Mouse (Mus musculus) kidney, adult 9 months (tissue): ENCODE data around the gene Armc2.

Experiments used
- DNase-seq: peaks from one replicate; pipeline ENCODE4 v3.0.0; 2022

Armc2 gene

DNA sequence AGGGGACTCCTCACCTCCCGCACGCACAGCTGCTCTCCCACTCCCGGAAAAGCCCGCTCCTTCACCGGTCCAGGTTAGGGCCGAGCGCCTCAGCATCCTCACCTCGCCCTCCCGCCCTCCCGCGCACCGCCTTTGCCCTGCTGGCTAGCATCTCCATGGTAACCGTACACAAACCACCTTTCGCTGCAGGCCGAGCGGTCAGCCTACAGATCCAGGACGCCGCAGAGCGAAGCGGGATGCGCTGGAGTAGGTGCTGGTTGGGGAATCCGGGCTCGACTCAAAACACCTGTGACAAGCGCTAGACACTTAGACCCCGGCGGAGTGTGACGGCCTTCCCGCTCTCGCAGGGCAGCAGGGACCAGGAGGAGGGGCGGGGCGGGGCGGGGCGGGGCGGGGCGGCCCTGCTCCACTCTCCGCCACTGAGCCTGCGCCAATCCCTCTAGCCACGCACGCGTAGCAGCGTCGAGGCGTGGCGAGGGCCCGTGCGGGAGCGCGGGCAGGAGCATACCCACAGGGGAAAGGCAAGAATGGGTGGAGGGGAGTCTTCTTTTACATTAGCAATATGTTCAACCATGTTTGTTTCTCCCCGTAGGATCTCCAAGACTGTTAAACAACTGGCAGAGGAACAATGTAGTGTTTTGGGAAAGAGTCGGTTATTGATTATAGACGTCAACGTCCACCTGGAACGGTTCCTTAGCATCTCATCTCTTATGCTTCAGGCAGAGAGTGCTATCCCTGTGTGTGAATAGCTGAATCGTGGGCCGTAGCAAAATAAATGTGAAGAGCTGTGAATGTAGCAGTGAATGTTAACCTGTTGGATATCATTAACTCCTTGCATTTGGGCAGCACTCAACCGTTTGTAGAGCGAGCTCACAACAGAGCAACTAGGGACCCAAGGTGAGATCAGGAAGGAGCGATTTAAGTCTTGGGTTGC, at the start of gene Armc2:
TSS of gene Armc2 (minus strand) at position 427 of the 934 bp plus-strand sequence.
- DNase-seq: peak; percentile 57

DNA sequence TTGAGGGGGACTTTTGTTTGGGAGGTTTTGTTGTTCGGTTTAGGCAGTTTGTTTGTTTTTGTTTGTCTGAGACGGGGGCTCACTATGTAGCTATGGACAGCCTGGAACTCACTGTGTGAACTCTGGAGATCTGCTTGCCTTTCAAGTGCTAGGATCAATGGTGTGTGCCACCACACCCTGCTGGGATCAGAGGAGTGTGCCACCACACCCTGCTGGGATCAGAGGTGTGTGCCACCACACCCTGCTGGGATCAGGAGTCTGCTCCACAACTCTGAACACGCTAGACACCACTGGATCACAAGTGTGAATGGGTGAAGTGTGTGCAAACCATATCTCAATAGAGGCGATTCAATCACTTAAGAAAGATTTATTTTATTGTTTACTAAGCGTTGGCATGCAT, 46.2 kb upstream of the Armc2 start:
- no peak for DNase-seq

DNA sequence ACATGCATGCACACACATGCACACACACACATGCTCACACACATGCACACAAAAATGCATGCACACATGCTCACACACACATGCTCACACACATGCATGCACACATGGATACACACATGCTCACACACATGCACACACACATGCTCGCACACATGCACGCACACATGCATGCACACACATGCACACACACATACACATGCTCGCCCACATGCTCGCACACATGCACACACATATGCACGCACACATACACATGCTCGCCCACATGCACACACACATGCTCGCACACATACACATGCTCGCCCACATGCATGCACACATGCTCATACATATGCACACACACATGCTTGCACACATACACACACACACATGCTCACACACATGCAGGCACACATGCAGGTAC, 41.3 kb upstream of the Armc2 start:
- DNase-seq: no peak

DNA sequence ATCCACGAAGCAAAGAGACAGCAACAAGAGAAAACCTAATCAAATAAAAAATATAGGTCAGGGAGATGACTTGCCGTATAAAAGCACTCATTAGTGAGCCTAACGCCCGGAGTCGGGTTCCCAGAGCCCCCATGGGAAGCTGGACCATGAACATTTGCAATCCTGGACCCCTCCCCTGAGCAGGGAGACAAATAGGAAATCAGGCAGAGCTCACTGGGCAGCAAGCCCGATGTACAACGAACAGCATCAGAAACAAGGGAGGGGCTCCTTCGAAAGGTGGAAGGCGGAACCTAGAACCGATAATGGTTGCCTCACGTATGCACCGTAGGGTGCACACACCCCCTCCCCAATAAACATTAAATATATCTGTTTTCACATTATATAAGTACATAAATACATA, 39.5 kb upstream of the Armc2 start:
- no peak for DNase-seq

DNA sequence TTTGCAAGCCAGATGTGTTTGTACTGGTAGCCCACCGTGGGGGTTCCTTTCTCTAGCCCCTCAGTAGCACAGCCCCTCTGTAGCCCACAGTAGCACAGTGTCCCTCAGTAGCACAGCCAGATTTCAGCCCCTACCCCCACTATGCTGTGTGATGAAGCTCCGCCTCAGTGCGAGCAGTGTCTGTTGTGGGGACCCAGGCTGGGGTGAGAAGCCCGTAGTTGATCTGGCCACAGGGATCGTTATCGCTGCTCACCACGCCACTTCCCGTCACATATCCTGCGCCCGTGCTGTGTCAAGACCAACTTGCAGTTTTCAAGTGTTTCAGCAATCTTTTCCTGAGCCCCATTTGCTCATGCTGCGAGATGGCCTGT, 39.0 kb upstream of the Armc2 start:
- DNase-seq: no peak

DNA sequence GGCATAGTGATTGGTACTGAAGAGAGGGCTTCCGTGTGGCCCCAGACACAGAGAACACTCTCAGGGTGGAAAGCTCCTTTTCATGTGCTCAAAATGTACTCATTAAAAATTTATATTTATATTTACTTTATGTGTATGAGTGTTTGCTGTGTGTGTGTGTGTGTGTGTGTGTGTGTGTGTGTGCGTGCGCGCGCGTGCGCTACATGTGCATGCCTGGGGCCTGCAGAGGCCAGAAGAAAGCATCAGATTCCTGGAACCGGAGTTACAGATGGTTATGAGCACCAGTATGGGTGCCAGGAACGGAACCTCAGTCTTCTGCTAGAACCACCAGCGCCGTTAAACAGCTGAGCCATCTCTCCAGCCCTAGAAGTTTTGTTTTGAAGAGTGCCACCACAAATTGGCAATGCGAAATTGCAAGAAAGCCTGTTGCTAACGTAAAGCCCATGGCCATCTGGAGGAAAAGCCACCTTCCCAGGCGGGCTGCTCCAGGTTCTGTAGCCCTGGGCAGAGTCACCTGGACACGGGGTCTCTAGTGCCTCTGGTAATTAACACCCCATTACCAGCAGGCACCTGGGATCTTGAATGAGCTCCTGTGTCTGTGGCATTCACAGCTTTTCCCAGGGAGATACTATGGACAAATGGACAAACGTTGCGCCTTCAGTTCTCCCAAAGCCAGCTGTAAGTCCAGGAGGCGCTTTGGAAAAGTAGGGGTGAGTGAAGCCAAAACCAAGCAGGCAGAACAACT, 38.4 kb upstream of the Armc2 start:
- no peak for DNase-seq

DNA sequence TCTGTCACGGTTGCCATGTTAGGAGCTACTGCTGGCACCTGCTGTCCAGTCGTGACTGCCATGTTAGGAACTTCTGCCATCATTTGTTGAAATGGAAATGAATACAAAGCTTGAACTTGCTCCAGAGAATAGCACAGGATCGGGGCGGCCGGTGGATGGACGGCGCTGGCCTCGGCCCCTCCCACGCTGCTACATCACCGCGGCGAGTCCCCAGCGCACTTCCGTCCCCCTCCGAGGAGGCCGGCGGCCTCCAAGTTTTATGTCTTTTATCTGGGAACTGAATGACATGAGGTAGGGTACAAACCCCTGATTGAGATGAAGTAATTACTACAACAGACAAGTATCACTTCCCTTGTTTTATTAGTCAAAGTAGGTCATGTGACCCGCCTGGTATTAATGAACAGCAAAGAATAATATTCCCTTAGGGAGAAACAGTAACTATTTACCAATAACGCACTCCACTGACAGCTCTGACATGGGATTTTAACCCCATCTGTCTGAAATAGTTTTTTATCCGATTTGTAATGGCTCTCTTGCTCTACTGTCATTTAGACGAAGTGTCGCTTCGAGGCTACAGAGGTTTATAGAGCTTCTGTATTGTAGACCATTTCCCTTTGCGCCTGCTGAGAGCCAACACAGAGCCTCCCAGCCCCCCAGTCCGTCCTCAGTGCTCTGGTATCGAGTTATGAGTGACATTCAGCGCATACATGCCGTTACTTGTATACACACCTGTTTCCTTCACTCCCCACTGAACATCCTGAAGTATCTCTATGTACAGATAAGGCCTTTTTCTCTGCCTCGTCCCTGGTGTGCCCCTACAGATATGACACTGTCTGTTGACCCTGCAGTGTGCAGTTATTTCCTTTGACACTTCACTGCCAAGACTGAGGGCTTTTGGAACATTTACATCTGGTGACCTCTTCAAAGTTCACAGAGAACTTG, 37.3 kb upstream of the Armc2 start:
- DNase-seq: no peak

DNA sequence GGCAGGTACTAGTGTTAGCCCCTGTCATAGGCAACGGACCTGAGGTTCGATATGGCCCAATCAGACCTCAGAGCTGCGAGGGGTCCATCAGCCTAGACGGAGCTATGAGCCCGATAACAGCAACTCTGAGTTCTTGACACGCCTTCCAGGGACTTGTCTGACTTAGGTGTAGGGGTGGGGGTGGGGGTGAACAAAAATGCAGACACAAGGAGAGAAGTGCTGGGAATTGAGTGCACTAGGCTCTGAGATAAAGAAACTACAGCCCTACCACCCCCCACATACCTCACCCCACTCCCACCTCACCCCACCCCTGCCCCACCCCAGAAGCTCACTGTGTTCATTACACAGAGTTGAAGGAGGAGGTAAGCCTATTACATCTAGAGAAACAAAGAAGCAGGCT, 32.8 kb upstream of the Armc2 start:
- DNase-seq: no peak

DNA sequence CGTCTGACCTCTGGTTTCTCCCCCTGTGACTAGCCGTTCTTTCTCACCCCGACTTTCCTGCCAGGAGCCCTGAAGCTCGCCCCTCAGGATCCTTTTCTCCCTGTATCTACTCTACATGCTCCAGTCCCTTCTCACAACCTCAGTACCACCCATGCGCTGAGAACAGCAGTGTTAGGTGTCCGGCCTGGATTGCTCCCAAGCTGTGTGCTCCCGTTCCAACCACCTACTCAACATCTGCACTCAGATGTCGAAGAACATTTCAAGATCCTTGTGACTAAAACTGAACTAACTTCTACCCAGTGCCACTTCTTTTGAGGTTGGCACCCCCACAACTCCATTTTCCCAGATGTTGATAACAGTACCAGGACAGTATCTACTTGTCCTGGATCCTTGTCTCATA, 30.4 kb upstream of the Armc2 start:
- no peak for DNase-seq

DNA sequence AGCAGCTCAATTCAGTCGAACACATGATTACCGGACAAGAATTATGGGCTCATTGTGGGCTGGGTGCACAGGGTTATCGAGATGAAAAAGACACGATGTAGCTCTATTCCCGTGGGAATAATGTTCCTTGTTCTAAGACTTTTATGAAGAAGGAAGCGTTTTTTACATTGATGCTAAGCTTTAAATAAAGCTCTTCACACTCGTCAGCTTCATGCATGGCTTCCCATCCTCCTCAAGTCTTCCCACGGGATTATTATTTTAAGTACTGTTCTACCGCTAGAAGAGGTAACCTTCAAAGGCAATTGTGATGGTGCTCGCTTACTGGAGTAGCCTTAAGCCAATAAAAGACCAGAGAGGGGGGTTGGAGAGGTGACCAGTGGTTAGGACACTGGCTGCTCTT, 26.3 kb upstream of the Armc2 start:
- no peak for DNase-seq

DNA sequence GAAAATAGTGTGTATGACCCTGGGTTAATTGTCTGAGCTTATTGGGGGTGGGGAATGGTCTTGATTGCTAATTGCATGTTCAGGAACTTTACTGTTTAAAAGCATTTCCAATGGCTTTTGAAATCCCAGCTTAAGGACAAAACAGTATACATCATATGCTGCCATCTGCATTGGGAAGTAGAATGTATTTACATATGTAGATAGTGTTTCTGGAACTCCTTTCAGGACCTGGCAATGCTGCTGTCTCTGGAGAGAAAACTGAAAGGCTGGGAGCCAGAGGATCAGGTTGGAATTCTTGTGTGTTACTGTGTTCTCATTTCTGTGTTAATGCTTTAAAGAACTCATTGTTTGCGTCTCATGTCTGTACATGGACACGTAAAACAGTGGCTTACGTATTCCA, 25.1 kb upstream of the Armc2 start:
- no peak for DNase-seq

DNA sequence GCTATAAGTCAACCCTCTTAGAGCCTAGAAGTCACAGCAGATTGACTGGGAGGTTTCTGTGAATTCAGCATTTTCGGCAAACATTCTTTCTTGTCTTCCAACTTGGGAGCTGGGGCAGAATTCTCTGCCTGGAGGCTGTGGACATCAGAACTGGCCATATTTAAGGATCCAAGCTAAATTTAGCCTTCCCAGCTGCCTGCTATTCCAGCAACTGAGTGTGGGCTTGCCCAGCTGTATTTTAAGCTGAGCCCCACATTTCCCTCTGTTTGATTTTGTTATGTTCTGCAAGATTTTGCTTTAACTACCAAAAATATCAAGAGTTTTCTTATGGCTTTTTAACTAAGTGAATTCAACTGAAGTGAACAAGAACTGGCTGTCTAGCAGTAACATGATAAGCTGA, 24.6 kb upstream of the Armc2 start:
- no peak for DNase-seq

DNA sequence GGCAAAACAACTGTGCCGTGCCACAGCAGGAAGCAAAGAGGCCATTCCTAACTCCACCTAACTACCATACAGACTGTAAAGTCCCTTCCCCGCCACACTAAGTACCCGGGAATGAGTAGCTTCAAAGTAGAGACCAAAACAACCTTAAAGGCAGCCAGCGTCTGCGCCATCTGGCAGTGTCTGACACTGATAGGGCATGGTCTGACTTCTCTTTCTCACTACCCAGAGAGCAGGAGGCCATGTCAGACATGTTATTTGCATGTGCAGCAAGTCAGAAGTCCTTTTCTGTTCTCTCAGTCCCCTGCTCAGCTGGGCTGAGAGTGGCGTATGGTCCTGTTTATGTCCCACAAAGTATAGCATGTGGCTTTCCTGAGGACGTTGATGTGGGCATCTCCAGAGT, 23.8 kb upstream of the Armc2 start:
- DNase-seq: no peak

DNA sequence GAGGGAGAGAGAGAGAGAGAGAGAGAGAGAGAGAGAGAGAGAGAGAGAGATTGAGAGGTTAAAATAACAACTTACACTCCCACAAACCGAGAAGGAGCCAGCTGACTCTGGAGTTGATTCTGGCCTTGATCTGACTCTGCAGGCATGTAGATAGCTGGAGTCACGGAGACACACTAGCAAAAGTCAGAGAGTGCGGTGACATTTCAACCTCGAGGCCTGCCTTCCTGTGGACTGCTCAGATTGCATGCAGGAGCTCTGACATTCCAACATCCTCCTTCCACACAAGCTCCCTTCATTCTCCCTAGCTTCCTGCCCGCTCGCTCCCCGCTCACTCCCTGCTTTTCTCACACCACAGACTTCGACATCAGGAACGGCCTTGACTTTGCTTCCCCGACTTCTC, 20.3 kb upstream of the Armc2 start:
- peak; percentile 39 for DNase-seq

DNA sequence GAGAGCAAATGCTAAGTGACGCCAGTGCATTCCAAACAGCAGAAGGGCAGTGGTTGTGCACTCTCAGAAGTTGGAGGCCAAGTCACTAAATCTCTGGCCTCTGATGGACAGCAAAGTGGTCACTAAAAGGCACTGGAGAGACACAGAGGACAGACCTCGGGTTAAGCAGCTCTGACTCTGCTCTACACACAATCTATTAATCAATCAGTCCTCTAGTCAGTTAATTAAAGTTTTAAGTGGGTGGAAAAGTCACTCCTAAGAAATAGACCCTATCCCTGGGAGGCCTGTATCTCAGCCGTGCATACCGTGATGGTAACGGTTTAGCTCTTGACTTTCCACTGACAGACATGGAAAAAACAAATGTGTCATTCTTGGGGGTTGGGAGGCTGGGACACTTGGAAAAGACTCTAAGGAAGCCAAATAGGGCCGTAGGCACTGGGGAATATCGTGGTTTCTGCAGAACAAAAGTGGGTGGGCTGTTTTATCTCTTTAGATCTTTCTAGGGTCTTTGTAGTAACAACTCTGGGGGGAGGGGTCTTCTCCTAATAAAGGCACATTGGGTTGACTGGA, 19.1 kb upstream of the Armc2 start:
- no peak for DNase-seq

DNA sequence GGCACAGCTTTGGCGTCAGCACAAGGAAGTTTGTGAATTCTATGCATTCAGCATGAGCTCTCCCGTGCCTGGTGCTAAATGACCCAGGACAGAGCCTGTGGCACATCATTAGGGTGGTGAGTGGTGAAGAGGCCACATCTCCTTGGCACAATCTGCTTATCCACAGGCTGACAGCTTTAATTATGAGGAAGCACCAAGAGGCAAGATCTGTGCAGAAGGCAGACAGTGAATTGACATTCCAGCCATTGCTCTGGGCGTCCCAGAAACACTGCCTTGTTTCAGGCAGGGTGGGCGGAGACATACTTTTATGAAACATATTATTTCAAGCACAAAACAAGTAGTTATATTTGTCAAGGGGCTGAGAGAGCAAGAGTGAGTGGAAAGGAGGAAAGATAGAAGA, 18.6 kb upstream of the Armc2 start:
- peak; percentile 14 for DNase-seq

DNA sequence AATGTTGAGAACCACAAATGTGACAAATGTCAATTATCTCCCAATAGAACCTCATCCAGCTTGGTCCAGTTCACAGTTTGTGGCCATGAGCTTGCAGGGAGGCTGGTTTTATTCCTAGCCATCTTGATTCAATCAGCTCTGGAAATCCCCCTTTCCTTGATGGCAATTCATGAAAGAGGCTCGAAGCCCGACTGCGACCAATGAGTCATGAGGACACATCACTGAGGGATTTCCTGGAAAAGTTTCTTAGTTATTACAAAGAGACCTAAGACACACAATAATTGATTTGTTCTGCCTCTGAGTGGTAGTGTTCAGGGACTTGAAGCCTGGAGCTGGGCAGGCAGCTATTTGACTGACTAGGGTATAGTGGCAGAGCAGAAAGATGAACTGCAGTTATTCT, 15.3 kb upstream of the Armc2 start:
- DNase-seq: no peak

DNA sequence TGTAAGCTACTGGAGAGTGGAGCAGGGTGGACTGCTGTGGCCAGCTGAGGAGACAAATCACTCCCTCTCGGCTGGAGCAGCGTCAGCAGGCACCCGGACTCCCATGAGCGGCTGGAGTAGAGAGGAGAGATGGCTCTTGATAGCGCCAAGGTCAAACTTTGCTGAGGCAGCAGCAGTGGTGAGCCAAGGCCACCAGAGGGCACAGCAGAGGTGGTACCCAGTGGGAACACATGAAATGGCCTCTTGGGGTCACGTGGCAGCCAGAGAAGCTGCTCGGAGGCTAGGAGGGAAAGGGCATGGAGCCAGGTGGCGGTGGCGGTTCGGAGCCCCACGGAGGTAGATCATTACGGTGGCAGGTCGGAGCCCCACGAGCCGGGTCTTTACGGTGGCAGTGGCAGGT, 12.8 kb upstream of the Armc2 start:
- DNase-seq: peak; percentile 95

DNA sequence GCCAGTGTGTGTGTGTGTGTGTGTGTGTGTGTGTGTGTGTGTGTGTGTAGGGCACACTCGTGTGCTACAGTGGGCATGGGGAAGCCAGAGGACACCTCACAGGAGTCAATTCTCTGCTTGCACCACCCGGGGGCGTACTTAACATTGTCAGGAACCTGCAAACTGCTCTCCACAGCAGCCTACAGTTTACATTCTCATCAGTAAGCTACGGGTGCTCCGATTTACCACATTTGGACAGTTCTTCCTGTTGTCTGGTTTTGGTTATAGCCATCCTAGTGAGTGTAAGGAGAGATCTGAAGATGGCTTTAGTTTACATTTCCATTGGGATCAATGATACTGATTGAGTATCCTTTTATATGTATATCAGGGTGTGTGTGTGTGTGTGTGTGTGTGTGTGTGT, 11.3 kb upstream of the Armc2 start:
- DNase-seq: peak; percentile 18

DNA sequence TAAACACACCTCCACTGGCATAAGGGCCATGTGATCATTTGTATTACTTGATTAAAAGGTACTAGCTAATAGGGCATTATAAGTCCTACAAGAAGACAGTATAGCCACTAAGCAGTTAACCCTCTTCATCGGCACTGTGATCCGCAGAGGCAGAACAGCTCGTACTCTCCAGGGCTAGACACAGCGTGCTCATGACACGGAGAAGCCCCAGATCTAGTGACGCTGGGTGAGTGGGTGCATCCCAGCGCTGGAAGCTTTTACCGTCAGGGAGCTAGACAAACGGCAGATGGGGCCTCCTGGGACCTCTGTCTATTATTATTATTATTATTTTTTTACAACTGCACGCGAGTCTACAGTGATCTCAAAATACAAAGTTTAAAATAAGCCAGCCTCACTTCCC, 9.1 kb upstream of the Armc2 start:
- DNase-seq: no peak

DNA sequence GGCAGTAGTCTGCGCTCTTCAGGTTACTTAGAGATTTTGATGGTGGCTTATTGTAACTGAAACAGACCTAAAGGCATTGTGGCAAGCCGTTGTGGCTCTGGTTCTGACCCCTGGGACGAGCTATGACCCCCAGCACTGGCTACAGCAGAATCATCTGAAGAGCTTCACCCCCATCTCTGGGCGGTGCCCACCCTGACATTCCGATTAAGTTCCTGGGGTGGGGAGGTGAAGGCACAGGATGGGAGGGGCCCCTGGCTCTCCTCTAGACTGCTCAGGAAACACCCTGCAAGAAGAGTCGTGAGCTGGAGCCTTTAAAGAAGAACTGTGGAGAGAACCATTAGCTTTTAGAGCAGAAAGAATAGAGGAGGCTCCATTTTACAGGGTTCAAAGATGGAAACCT, 6.2 kb upstream of the Armc2 start:
- DNase-seq: no peak

DNA sequence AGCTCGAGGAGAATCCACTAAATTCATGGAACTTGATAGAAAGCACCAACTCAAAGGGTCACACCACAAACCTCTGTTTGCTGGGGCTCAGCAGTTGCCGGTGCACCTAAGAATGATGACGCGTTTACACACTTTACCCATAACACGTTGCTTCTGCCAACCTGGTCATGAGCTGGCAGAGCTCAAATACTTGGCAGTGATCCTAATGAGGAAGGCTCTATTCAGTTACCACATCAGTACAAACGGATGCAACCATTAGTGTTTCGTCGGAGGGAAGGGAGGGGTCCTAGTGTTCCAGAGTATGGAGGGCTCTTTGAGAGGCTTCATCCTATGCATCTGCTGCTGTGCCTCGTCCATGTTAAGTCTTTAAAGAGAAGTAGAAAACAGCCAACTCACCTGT, 3.3 kb upstream of the Armc2 start:
- DNase-seq: no peak

DNA sequence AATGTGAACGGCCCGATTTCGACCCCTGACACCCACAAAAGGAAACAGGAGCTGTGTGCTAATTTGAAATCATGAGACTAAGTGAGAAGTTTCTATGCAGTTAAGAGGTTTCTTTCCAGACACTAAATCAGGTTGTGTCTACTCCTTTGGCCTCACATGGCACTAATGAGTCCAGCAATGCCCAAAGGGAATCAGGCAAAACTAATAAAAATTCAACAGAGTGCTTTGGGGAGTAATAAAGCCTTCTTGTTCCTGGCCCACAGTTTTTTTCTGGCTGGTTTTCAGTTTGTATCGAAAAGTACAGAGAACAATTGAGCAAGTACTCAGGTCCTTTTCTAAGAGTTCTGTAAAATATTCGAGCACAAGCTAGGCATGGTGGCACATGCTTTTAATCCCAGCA, 4.2 kb downstream of the Armc2 start:
- DNase-seq: peak; percentile 28
